Mouse (Mus musculus): ENCODE measurements around the gene Cript.
"Not testable (repeated sequence)": the region's sequence is repeated elsewhere in the genome, so short reads cannot be mapped to it uniquely, and the experiment has no call there.

DNA sequence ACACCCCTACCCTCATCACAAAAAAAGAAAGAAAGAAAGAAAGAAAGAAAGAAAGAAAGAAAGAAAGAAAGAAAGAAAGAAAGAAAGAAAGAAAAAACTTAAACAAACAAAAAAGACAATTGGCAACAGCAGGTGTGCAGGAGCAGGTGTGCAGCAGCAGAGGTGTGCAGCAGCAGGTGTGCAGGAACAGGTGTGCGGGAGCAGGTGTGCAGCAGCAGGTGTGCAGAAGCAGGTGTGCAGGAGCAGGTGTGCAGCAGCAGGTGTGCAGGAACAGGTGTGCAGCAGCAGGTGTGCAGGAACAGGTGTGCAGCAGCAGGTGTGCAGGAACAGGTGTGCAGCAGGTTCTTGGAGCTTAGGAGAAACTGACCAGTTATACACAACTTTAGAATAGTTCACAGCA is 46.8 kb downstream of the Cript start:
- TF ChIP-seq CTCF (IDR thresholded peaks at IDR 0.05; ENCODE audit: borderline replicate concordance, extremely low read depth, insufficient read depth, insufficient read length); POLR2A (IDR thresholded peaks at IDR 0.05; ENCODE audit: borderline replicate concordance, extremely low read depth, insufficient read depth, insufficient read length, poor library complexity, severe bottlenecking): not testable (repeated sequence)

All from brain, embryonic 14.5 days (tissue).